Mouse (Mus musculus): ENCODE results near the gene Fam173a. TPM values are rescaled to one million over a fixed set of nuclear protein-coding genes. Genes with fewer than 3 reads are reported as not detected.

Fam173a gene
- polyA plus RNA-seq, 1 experiment: 42.8 TPM

- H3K4me3 ChIP-seq (ENCODE audit: insufficient read depth, low read depth, low read length): peak overlapping the region; percentile 87
- H3K27ac ChIP-seq (replicated peaks; ENCODE audit: low read depth, low read length): peak overlapping the region; percentile 96
- H3K4me1 ChIP-seq (ENCODE audit: control insufficient read depth, insufficient read depth, insufficient read length, low read length): peaks cover 31% of the 10 kb centered on the region
Measured at GRCm38 (mm10) chr17:25832436-25833290, 40.0 kb upstream of the Fam173a start.

GRCm38 (mm10) chr17:25831451-25832281 is 39.0 kb upstream of the Fam173a start:
- Histone ChIP-seq H3K4me1 (ENCODE audit: control insufficient read depth, insufficient read depth, insufficient read length, low read length) (peaks cover 31% of the 10 kb centered on the region), H3K27ac (replicated peaks; ENCODE audit: low read depth, low read length) (0 out of 2 replicates have a peak overlapping the region, but pooled peaks have one; percentile 10), H3K4me3 (ENCODE audit: insufficient read depth, low read depth, low read length) (peak overlapping the region; percentile 87)

GRCm38 (mm10) chr17:25830806-25831431 is 38.2 kb upstream of the Fam173a start:
- Histone ChIP-seq H3K4me3 (ENCODE audit: insufficient read depth, low read depth, low read length) (no peak overlapping the region), H3K4me1 (ENCODE audit: control insufficient read depth, insufficient read depth, insufficient read length, low read length) (peaks cover 26% of the 10 kb centered on the region), H3K27ac (replicated peaks; ENCODE audit: low read depth, low read length) (no peak overlapping the region)

GRCm38 (mm10) chr17:25830200-25830753 is 37.6 kb upstream of the Fam173a start:
- Histone ChIP-seq H3K4me3 (ENCODE audit: insufficient read depth, low read depth, low read length) (peak overlapping the region; percentile 1; the same call in 1 of the 2 replicates), H3K27ac (replicated peaks; ENCODE audit: low read depth, low read length) (no peak overlapping the region), H3K4me1 (ENCODE audit: control insufficient read depth, insufficient read depth, insufficient read length, low read length) (peaks cover 20% of the 10 kb centered on the region)

GRCm38 (mm10) chr17:25829558-25830017 is 36.9 kb upstream of the Fam173a start:
- Histone ChIP-seq H3K4me1 (ENCODE audit: control insufficient read depth, insufficient read depth, insufficient read length, low read length) (peaks cover 18% of the 10 kb centered on the region), H3K4me3 (ENCODE audit: insufficient read depth, low read depth, low read length) (peak overlapping the region; percentile 78), H3K27ac (replicated peaks; ENCODE audit: low read depth, low read length) (no peak overlapping the region)

- H3K4me3 ChIP-seq (ENCODE audit: insufficient read depth, low read depth, low read length): peak within 1 kb of the TSS; percentile 78
- peaks cover 24% of the 10 kb centered on the region for H3K4me1 ChIP-seq (ENCODE audit: control insufficient read depth, insufficient read depth, insufficient read length, low read length)
- H3K27ac ChIP-seq (replicated peaks; ENCODE audit: low read depth, low read length): peak within 1 kb of the TSS; percentile 47
Measured at GRCm38 (mm10) chr17:25828712-25829557, 36.2 kb upstream of the Fam173a start, which contains the start of gene Jmjd8. Gene Jmjd8, plus strand, starts transcription at chr17:25828867.

- Histone ChIP-seq H3K4me1 (ENCODE audit: control insufficient read depth, insufficient read depth, insufficient read length, low read length) (peaks cover 25% of the 10 kb centered on the region), H3K4me3 (ENCODE audit: insufficient read depth, low read depth, low read length) (peak overlapping the region; percentile 78), H3K27ac (replicated peaks; ENCODE audit: low read depth, low read length) (no peak overlapping the region)
Measured at GRCm38 (mm10) chr17:25828223-25828594, 35.5 kb upstream of the Fam173a start.

- no peak overlapping the region for H3K4me3 ChIP-seq (ENCODE audit: insufficient read depth, low read depth, low read length)
- H3K27ac ChIP-seq (replicated peaks; ENCODE audit: low read depth, low read length): no peak overlapping the region
- peaks cover 25% of the 10 kb centered on the region for H3K4me1 ChIP-seq (ENCODE audit: control insufficient read depth, insufficient read depth, insufficient read length, low read length)
Measured at GRCm38 (mm10) chr17:25827546-25828222, 35.0 kb upstream of the Fam173a start.

- no peak overlapping the region for H3K27ac ChIP-seq (replicated peaks; ENCODE audit: low read depth, low read length)
- no peak overlapping the region for H3K4me3 ChIP-seq (ENCODE audit: insufficient read depth, low read depth, low read length)
Measured at GRCm38 (mm10) chr17:25827011-25827410, 34.3 kb upstream of the Fam173a start.

GRCm38 (mm10) chr17:25825984-25826570 is 33.4 kb upstream of the Fam173a start:
- no peak overlapping the region for H3K27ac ChIP-seq (replicated peaks; ENCODE audit: low read depth, low read length)
- H3K4me1 ChIP-seq (ENCODE audit: control insufficient read depth, insufficient read depth, insufficient read length, low read length): peaks cover 17% of the 10 kb centered on the region
- no peak overlapping the region for H3K4me3 ChIP-seq (ENCODE audit: insufficient read depth, low read depth, low read length)

More at GRCm38 (mm10) chr17:25827011-25827410, 34.3 kb upstream of the Fam173a start:
- peaks cover 24% of the 10 kb centered on the region for H3K4me1 ChIP-seq (ENCODE audit: control insufficient read depth, insufficient read depth, insufficient read length, low read length)

- Histone ChIP-seq H3K4me1 (ENCODE audit: control insufficient read depth, insufficient read depth, insufficient read length, low read length) (peaks cover 17% of the 10 kb centered on the region), H3K27ac (replicated peaks; ENCODE audit: low read depth, low read length) (no peak overlapping the region), H3K4me3 (ENCODE audit: insufficient read depth, low read depth, low read length) (no peak overlapping the region)
Measured at GRCm38 (mm10) chr17:25825311-25825710, 32.6 kb upstream of the Fam173a start.

- no peak overlapping the region for H3K27ac ChIP-seq (replicated peaks; ENCODE audit: low read depth, low read length)
- H3K4me3 ChIP-seq (ENCODE audit: insufficient read depth, low read depth, low read length): peak overlapping the region; percentile 81
- H3K4me1 ChIP-seq (ENCODE audit: control insufficient read depth, insufficient read depth, insufficient read length, low read length): peaks cover 15% of the 10 kb centered on the region
Measured at GRCm38 (mm10) chr17:25824362-25825142, 31.9 kb upstream of the Fam173a start.
